Mouse (Mus musculus): ENCODE data around the gene Slc30a3. TPM values are rescaled to one million over a fixed set of nuclear protein-coding genes. Genes with fewer than 3 reads are reported as not detected.

Gene Slc30a3
- polyA plus RNA-seq (2012; rRNA removed): 0.26 and 0.36 TPM in 2 replicates

DNA sequence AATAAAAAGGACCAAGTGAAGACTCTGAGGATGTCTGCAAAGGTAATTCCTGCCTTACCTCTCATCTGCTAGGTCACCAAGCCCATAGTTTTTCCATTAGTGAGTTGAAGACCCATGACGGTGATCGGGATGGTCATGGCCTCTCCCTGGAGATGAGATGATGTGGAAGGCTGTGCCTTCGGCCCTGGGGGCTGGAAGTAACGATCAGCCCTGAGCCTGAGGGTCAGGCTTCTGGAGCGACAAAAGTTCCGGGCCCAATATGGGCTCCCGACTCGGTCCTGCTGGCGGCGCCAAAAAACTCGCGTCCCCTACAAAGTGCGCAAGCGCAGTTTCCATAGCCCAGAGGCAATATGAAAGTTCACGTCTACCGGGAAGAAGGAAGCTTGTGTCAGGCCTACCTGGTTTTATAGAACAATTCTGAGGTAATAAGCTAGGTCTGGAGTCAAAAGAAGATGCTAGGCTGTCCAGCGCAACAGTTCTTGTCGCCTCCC lies at the start of gene Slc30a3:
TSS of gene Slc30a3 (minus strand) at position 238 of the 491 bp plus-strand sequence.

DNA sequence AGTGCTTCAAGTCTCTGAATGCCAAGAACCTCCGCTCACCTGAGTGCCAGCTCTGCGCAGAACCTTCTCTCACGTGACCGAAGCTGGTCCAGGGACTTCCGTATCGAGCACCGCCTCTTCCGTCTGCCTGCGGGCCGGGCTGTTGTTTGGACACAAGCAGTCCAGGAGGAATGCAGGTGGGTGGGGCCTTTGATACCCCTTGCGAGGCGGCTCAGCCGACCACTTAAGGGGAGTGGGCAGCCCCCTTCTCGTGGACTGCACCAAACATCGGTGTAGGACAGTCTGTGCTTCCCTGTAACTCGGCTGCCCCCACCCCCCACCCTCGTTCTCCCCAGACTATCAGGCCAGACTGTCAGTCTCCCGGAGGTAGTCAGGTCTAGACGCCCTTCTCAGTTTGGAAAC lies 46.1 kb upstream of the Slc30a3 start, which contains the start of gene Mpv17:
TSS of gene Mpv17 (minus strand) at position 100 of the 402 bp plus-strand sequence.

DNA sequence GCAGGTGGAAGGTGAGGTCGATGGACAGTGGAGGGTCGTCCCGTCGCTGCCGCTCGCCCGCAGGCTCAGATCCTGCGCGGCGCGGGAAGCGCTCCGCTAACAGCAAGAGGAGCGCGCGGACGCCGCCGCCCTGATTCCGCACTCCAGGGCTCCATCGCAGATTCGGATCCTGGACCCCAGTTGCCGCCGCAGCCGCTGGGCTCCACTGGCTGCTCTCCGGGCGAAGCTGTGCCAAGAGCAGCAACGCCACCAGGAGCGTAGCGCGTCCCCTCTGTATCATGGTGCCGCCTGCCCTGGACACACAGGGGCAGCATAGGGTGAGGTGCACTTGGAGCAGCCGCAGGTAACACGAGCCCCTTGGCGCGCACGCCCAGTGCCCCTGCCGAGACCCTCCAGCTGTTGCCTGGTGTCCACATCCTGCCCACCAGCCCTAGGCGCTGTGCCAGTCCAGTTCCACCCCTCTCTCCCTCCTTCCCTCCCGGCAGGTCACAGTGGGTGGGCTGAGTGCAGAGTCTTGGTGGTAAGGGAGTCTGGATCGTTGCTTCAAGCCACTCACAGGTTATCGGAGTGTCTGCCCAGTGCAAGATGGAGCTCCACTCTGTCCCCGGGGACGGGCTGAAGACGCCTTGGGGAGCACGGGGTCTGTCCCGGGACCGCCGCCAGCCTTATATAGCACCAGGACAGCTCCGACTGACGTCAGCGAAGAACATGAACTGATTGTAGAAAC lies 30.4 kb upstream of the Slc30a3 start, which contains the start of gene Ucn:
TSS of gene Ucn (minus strand) at position 589 of the 727 bp plus-strand sequence.

DNA sequence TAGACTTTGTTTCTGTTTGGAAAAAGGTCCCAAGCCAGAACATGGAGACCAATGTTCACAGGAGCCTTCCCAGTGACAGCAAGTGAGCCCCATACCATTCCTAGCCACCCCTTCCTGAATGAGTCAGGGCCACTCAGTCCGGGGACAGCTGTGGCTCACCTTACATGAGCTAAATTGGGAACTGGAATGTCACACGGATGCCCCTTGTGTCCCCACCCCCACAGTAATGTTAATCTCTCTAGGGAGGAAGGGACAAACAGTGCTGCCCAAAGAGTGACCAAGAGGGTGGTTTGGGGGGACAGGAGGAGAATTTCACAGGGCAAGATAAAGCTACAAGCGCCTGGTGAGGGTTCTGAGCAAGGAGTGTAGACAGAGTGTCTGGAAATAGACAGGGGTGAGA lies 8.3 kb upstream of the Slc30a3 start, which contains the start of gene Trim54:
TSS of gene Trim54 (plus strand) at position 359 of the 400 bp plus-strand sequence.

DNA sequence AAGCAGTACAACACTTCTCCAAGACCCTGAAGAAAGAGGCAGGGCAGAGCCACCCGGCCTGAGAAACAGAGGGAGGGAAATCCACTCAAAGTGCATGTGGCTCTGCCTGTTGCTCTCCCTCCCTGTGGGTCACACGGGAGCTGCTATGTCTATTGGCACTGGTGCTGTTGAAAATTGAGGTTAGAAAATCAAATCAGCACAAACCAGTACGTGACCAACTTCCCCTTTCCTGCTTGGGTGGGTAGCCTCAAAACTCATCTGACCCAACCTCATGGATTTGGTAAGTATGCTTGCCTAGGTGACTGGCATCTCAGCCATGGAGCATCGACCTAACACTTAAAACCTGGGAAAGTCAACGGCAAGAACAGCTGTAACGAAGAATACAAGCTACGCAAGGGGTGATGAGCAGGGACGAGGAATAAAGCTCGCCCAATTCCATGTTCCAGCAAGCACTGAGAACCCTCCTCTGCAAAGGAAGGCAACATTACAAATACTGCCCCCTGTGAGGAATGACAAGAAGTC lies 2.2 kb downstream of the Slc30a3 start, which contains the start of gene Dnajc5g:
TSS of gene Dnajc5g (plus strand) at position 472 of the 522 bp plus-strand sequence.

DNA sequence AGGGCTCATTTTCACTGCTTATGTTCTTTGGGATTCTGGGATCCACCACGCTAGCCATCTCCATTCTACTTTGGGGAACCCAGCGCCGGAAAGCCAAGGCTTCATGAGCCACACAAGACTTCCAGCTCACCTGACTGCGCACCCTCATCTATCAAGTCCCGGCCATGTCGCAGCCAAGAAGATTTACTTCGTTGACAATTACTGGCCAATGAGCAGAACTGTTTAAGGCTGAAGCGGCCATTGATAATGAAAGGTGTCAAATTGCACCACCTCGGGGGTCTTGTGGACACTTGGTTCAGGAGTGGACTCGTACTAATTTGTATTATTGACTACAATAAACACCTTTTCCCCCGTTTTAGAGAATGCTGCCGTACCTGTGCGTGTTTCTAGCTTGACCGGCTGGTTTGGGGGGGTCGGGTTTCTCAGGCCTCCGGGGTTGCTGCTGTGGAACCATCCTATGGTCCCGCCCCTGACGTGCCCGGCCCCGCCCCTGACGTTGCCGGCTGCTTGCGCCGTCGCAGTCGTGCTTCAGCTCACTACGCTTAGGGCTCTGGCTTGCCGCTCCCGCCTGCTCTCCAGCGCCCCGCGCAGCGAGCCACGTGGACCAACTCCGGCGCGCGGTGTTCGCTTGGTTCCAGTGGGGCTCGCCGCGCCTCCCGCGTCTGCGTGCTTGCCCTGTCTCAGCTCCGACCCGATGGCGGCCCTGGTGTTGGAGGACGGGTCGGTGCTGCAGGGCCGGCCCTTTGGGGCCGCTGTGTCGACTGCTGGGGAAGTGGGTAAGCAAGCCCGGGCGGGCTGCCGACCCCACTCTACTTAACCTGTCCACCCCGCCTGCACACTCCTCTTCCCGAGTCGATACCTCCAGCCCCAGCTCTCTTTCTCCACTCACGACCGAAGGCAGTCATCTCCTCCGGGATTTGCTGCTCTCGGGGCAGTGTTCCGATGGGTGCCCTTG lies 53.5 kb downstream of the Slc30a3 start, which contains the start of gene Cad:
TSS of gene Cad (plus strand) at position 520 of the 955 bp plus-strand sequence.

DNA sequence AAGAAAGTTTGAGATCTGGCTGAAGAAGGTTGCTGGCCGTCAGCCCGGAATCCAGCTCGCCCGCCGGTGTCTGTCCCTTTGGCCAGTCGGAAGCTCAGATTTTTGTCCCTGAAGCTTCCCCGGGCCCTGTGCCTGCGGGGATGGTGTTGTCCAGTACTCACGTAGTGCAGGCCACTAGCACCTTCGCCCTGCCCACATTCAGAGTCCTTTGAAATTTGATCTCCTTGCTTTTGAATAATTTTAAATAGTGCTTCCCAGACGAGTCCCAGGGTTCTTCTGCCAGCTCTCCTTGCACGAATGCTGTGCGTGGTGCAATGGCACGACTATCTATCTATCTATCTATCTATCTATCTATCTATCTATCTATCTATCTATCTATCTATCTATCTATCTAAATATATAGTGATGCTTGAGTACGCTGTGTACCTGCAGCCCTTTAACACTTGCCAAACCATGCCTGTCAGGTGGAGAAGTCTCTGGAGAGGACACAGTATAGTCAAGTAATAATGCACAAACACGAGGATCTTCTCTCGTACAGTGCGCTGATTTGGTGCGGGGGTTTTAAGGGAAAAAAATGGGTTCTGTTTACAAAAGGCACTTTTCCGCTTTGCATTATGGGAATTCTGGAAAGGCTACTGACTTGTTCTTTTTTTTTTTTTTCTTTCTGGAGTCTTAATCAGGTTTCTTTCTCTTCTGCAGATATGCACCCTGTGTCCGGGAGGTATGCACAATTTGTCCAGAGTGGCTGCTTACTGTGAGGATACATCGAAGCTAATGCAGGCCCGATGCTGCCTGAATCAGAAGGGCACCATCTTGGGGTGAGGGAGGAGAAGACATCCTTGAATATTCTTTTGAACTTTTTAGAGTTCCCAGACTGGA lies 59.0 kb downstream of the Slc30a3 start, which contains the start of gene Slc5a6:
TSS of gene Slc5a6 (minus strand) at position 162 of the 879 bp plus-strand sequence.

DNA sequence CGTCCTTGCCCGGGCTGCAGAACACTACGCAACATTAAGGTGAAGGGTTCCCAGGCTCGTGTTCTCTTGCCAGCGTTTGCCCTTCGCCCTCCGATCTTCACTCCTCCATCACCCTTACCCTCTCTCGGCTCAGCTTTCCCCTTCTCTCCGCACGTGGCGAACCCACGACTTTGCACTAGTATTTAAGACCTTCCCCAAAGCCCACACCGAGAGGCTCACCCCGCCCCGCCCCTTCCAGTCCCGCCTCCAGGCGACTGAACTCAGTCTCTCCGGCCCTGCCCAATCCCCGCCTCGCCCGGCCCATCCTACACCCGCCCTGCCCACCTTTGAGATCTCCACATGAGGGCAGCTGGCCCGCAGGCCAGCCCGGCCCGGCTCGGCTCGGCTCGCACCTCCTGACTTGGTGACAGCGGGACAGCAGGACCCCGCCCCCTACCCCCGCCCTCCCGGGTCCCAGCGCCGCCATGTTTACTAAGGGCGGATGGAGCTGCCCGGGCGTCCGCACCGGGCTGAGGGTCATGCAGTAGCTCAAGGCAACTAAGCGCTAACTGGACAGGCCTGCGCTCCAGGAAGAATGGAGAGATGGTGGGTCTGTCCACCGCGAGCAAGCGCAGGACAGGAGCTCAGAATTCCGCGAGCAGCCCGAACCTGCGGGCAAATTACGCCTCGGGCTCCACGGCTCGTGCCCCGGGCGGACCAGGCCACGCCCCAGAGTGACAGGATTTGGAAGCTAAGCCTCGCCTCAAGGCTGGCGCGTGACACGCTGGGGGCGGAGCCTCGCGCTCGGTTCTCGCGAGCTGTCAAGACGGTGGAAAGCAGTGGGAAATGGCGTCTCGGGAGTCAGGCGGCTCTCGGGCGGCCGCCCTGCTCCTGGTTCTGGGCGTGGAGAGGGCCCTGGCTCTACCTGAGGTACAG lies 59.9 kb downstream of the Slc30a3 start, which contains the start of gene Atraid:
TSS of gene Atraid (plus strand) at position 465 of the 915 bp plus-strand sequence.

Other genes with a start within 250 kb of the Slc30a3 start
- 18.7 and 23.0 TPM in 2 replicates for gene Tmem214, start 240.2 kb downstream of the Slc30a3 start, polyA plus RNA-seq (2012; rRNA removed)
- 3.8 and 4.8 TPM in 2 replicates for gene Agbl5, start 219.5 kb downstream of the Slc30a3 start, polyA plus RNA-seq (2012; rRNA removed)
- 203 and 205 TPM in 2 replicates for gene Ost4, start 200.4 kb downstream of the Slc30a3 start, polyA plus RNA-seq (2012; rRNA removed)
- 18.7 and 19.4 TPM in 2 replicates for gene Emilin1, start 194.8 kb downstream of the Slc30a3 start, polyA plus RNA-seq (2012; rRNA removed)
- gene Khk, start 186.8 kb downstream of the Slc30a3 start, polyA plus RNA-seq (2012; rRNA removed): 32.0 and 33.2 TPM in 2 replicates
- 4.2 and 4.3 TPM in 2 replicates for gene Cgref1, start 162.6 kb downstream of the Slc30a3 start, polyA plus RNA-seq (2012; rRNA removed)
- gene Preb, start 147.9 kb downstream of the Slc30a3 start, polyA plus RNA-seq (2012; rRNA removed): 81.6 and 91.4 TPM in 2 replicates
- gene Tcf23, start 139.6 kb downstream of the Slc30a3 start, polyA plus RNA-seq (2012; rRNA removed): 0.01 and 0.03 TPM in 2 replicates
- 26.4 and 31.3 TPM in 2 replicates for gene Atraid, start 59.9 kb downstream of the Slc30a3 start, polyA plus RNA-seq (2012; rRNA removed)
- 4.0 and 4.7 TPM in 2 replicates for gene Slc5a6, start 59.3 kb downstream of the Slc30a3 start, polyA plus RNA-seq (2012; rRNA removed)
- 16.6 and 19.0 TPM in 2 replicates for gene Cad, start 53.5 kb downstream of the Slc30a3 start, polyA plus RNA-seq (2012; rRNA removed)
- gene Dnajc5g, start 2.0 kb downstream of the Slc30a3 start, polyA plus RNA-seq (2012; rRNA removed): not detected in 2 replicates
- 0.31 TPM in 1 of 2 replicates, not detected in the other for gene Trim54, start 8.5 kb upstream of the Slc30a3 start, polyA plus RNA-seq (2012; rRNA removed)
- gene Ucn, start 30.6 kb upstream of the Slc30a3 start, polyA plus RNA-seq (2012; rRNA removed): not detected in 2 replicates
- gene Mpv17, start 46.0 kb upstream of the Slc30a3 start, polyA plus RNA-seq (2012; rRNA removed): 13.6 and 16.9 TPM in 2 replicates
- 0.66 and 0.67 TPM in 2 replicates for gene Gm29609, start 71.7 kb upstream of the Slc30a3 start, polyA plus RNA-seq (2012; rRNA removed)
- gene Gtf3c2, start 71.9 kb upstream of the Slc30a3 start, polyA plus RNA-seq (2012; rRNA removed): 27.1 and 34.5 TPM in 2 replicates
- gene Snx17, start 85.0 kb upstream of the Slc30a3 start, polyA plus RNA-seq (2012; rRNA removed): 21.9 and 25.8 TPM in 2 replicates
- 28.7 and 31.5 TPM in 2 replicates for gene Eif2b4, start 85.2 kb upstream of the Slc30a3 start, polyA plus RNA-seq (2012; rRNA removed)
- gene Zfp513, start 94.1 kb upstream of the Slc30a3 start, polyA plus RNA-seq (2012; rRNA removed): 7.7 and 8.9 TPM in 2 replicates
- 123 and 129 TPM in 2 replicates for gene Ppm1g, start 112.5 kb upstream of the Slc30a3 start, polyA plus RNA-seq (2012; rRNA removed)
- gene Nrbp1, start 132.6 kb upstream of the Slc30a3 start, polyA plus RNA-seq (2012; rRNA removed): 27.8 and 31.3 TPM in 2 replicates
- gene Gm9970, start 133.0 kb upstream of the Slc30a3 start, polyA plus RNA-seq (2012; rRNA removed): not detected in 2 replicates
- gene Krtcap3, start 143.5 kb upstream of the Slc30a3 start, polyA plus RNA-seq (2012; rRNA removed): 3.9 and 4.7 TPM in 2 replicates
- 3.4 and 3.7 TPM in 2 replicates for gene Ift172, start 182.9 kb upstream of the Slc30a3 start, polyA plus RNA-seq (2012; rRNA removed)
- gene Fndc4, start 187.8 kb upstream of the Slc30a3 start, polyA plus RNA-seq (2012; rRNA removed): 4.5 and 5.1 TPM in 2 replicates
- gene Gckr, start 189.2 kb upstream of the Slc30a3 start, polyA plus RNA-seq (2012; rRNA removed): 15.1 and 17.6 TPM in 2 replicates